Mouse (Mus musculus) liver, adult 2 months (tissue): ENCODE data around the gene Rbck1.

Experiments
- CTCF ChIP-seq: fragments of 200-500 bp; IDR thresholded peaks from 2 replicates; pipeline ENCODE4 v1.5.1; 2011; ENCODE audit warnings: low read depth, low read length, control low read depth
- POLR2A ChIP-seq: fragments of 200-500 bp; IDR thresholded peaks from 2 replicates; pipeline ENCODE4 v1.6.1; 2011; ENCODE audit warnings: low read length, control low read depth; ENCODE audit not compliant: insufficient read depth; ENCODE audit errors: extremely low read depth

DNA sequence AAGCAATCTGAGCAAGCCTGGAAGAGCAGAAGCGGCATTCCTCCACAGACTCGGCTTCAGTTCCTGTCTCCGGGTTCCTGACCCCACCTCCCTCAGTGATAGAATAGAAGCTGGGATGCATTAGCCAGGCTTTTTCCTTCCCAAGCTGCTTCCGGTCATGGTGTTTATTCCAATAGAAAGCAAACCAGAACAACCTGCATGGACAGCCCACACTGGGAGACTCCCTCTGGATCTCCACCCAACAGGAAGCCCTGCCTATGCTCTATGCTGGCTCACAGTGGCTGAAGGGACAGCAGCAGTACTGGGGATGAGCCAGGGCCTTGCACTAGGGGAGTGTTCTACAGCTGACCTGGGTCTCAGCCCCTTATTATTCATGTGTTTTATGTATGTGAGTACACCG lies 4.5 kb downstream of the Rbck1 start:
- no peak for TF ChIP-seq POLR2A
- no peak for TF ChIP-seq CTCF
